Mouse (Mus musculus) heart, embryonic 10.5 days (tissue): ENCODE data around the gene Frs2. TPM values are rescaled to one million over a fixed set of nuclear protein-coding genes. Genes with fewer than 3 reads are reported as not detected.

Experiments
- DNase-seq: peaks from one replicate; pipeline ENCODE4 v3.0.0-alpha.2; 2017; ENCODE audit warnings: low spot score
- H3K27ac ChIP-seq: fragments of 300-500 bp; sonication (generic); 2 replicates; pipeline ENCODE4 v1.5.1; 2016; ENCODE audit warnings: mild to moderate bottlenecking
- H3K27me3 ChIP-seq: fragments of 300-500 bp; sonication (generic); 2 replicates; pipeline ENCODE4 v1.6.1; 2016; ENCODE audit warnings: mild to moderate bottlenecking; ENCODE audit not compliant: poor library complexity, insufficient read depth, severe bottlenecking
- H3K36me3 ChIP-seq: fragments of 300-500 bp; sonication (generic); 2 replicates; pipeline ENCODE4 v1.6.1; 2016; ENCODE audit warnings: mild to moderate bottlenecking, moderate library complexity
- H3K4me1 ChIP-seq: fragments of 300-500 bp; sonication (generic); 2 replicates; pipeline ENCODE4 v1.6.1; 2016; ENCODE audit warnings: mild to moderate bottlenecking
- H3K4me3 ChIP-seq: fragments of 300-500 bp; sonication (generic); 2 replicates; pipeline ENCODE4 v1.5.1; 2016; ENCODE audit warnings: mild to moderate bottlenecking, moderate library complexity
- H3K9me3 ChIP-seq: fragments of 300-500 bp; sonication (generic); 2 replicates; pipeline ENCODE4 v1.6.1; 2016; ENCODE audit warnings: mild to moderate bottlenecking, moderate library complexity
- WGBS: fragments of 180-500 bp; shearing (Covaris S2); methylation state at CpG from one replicate; pipeline ENCODE4 v1.1.7; 2016; 5-methylcytosine and 5-hydroxymethylcytosine counted together
- polyA plus RNA-seq: library from polyadenylated mRNA; unstranded; fragments of >200 nt; fragmentation: Nextera tagmentation; extraction: Ambion mirVana; gene quantifications from 2 replicates; pipeline ENCODE4 v1.2.1, GENCODE M21; 2016

Gene Frs2
- polyA plus RNA-seq, 1 experiment from 2014 or later, result 20.0 TPM

GRCm38 (mm10) chr10:117089628-117090027 is 58.7 kb downstream of the Frs2 start:
- 85% methylated on average over 4 of the region's 4 CpGs for WGBS
- DNase-seq, result no peak
- no peak overlapping the region for H3K4me3 ChIP-seq
- H3K27ac ChIP-seq, result no peak overlapping the region
- no peaks in the 10 kb centered on the region for H3K27me3 ChIP-seq
- peaks cover 50% of the 10 kb centered on the region for H3K36me3 ChIP-seq
- H3K9me3 ChIP-seq, result no peaks in the 10 kb centered on the region
- peaks cover 14% of the 10 kb centered on the region for H3K4me1 ChIP-seq

GRCm38 (mm10) chr10:117081914-117082359 is 66.4 kb downstream of the Frs2 start:
- H3K27ac ChIP-seq, result peak overlapping the region; percentile 36; the same call in 1 of the 2 replicates
- WGBS, result 83% methylated on average over 2 of the region's 2 CpGs
- H3K27me3 ChIP-seq, result no peaks in the 10 kb centered on the region
- peaks cover 7% of the 10 kb centered on the region; the same call in 1 of the 2 replicates for H3K4me1 ChIP-seq
- peaks cover 75% of the 10 kb centered on the region for H3K36me3 ChIP-seq
- H3K9me3 ChIP-seq, result no peaks in the 10 kb centered on the region
- DNase-seq, result no peak
- H3K4me3 ChIP-seq, result no peak overlapping the region

- Histone ChIP-seq H3K4me1 (peaks cover 7% of the 10 kb centered on the region; the same call in 1 of the 2 replicates), H3K27me3 (no peaks in the 10 kb centered on the region), H3K27ac (no peak overlapping the region), H3K4me3 (no peak overlapping the region), H3K36me3 (peaks cover 77% of the 10 kb centered on the region), H3K9me3 (no peaks in the 10 kb centered on the region)
- WGBS, result 87% methylated on average over 4 of the region's 4 CpGs
- DNase-seq, result no peak
Observed at GRCm38 (mm10) chr10:117081326-117081725, 67.0 kb downstream of the Frs2 start.

- WGBS, result 78% methylated on average over 6 of the region's 6 CpGs
Observed at GRCm38 (mm10) chr10:117078284-117078683, 70.0 kb downstream of the Frs2 start.

GRCm38 (mm10) chr10:117073176-117073575 is 75.2 kb downstream of the Frs2 start:
- Histone ChIP-seq H3K4me3 (no peak overlapping the region), H3K4me1 (peaks cover 12% of the 10 kb centered on the region), H3K9me3 (no peaks in the 10 kb centered on the region), H3K27ac (no peak overlapping the region), H3K36me3 (peaks cover 80% of the 10 kb centered on the region), H3K27me3 (no peaks in the 10 kb centered on the region)
- no peak for DNase-seq
- WGBS, result 77% methylated on average over 7 of the region's 7 CpGs

More at GRCm38 (mm10) chr10:117078284-117078683, 70.0 kb downstream of the Frs2 start:
- no peak overlapping the region for H3K27ac ChIP-seq
- H3K27me3 ChIP-seq, result no peaks in the 10 kb centered on the region
- peaks cover 13% of the 10 kb centered on the region for H3K4me1 ChIP-seq
- H3K36me3 ChIP-seq, result peaks cover 76% of the 10 kb centered on the region
- H3K4me3 ChIP-seq, result no peak overlapping the region
- no peak for DNase-seq
- no peaks in the 10 kb centered on the region for H3K9me3 ChIP-seq

- no peak for DNase-seq
- Histone ChIP-seq H3K27ac (no peak overlapping the region), H3K36me3 (peaks cover 71% of the 10 kb centered on the region), H3K4me3 (no peak overlapping the region), H3K9me3 (no peaks in the 10 kb centered on the region), H3K27me3 (no peaks in the 10 kb centered on the region), H3K4me1 (peaks cover 12% of the 10 kb centered on the region)
- 83% methylated on average over 18 of the region's 18 CpGs for WGBS
Observed at GRCm38 (mm10) chr10:117072191-117072888, 76.0 kb downstream of the Frs2 start.

- no peaks in the 10 kb centered on the region for H3K27me3 ChIP-seq
- no peak overlapping the region for H3K27ac ChIP-seq
- peaks cover 46% of the 10 kb centered on the region for H3K36me3 ChIP-seq
- DNase-seq, result no peak
- H3K9me3 ChIP-seq, result no peaks in the 10 kb centered on the region
- WGBS, result 93% methylated on average over 3 of the region's 3 CpGs
- peaks cover 20% of the 10 kb centered on the region for H3K4me1 ChIP-seq
- no peak overlapping the region for H3K4me3 ChIP-seq
Observed at GRCm38 (mm10) chr10:117069109-117069508, 79.2 kb downstream of the Frs2 start.

GRCm38 (mm10) chr10:117064076-117064475 is 84.3 kb downstream of the Frs2 start:
- peak overlapping the region; percentile 95 for H3K27ac ChIP-seq
- no peaks in the 10 kb centered on the region for H3K9me3 ChIP-seq
- peak overlapping the region; percentile 94 for H3K4me3 ChIP-seq
- WGBS, result 11% methylated on average over 7 of the region's 7 CpGs
- H3K27me3 ChIP-seq, result no peaks in the 10 kb centered on the region
- H3K4me1 ChIP-seq, result peaks cover 11% of the 10 kb centered on the region; the same call in 1 of the 2 replicates
- no peak for DNase-seq
- peaks cover 34% of the 10 kb centered on the region for H3K36me3 ChIP-seq

GRCm38 (mm10) chr10:117063254-117064021 is 84.9 kb downstream of the Frs2 start, which contains the start of gene Cct2:
Gene Cct2, minus strand, starts transcription at chr10:117063814.
- Histone ChIP-seq H3K27ac (peak within 1 kb of the TSS; percentile 95), H3K27me3 (no peaks in the 10 kb centered on the region), H3K36me3 (peaks cover 38% of the 10 kb centered on the region), H3K4me3 (peak within 1 kb of the TSS; percentile 94), H3K4me1 (peaks cover 11% of the 10 kb centered on the region; the same call in 1 of the 2 replicates), H3K9me3 (no peaks in the 10 kb centered on the region)
- WGBS, result under 1% methylated on average over 68 of the region's 68 CpGs
- peak; percentile 99 for DNase-seq

- no peak for DNase-seq
- H3K4me3 ChIP-seq, result peak overlapping the region; percentile 94
- H3K4me1 ChIP-seq, result peaks cover 11% of the 10 kb centered on the region; the same call in 1 of the 2 replicates
- H3K36me3 ChIP-seq, result peaks cover 43% of the 10 kb centered on the region
- no peaks in the 10 kb centered on the region for H3K27me3 ChIP-seq
- 3% methylated on average over 15 of the region's 15 CpGs for WGBS
- H3K27ac ChIP-seq, result peak overlapping the region; percentile 95
- H3K9me3 ChIP-seq, result no peaks in the 10 kb centered on the region
Observed at GRCm38 (mm10) chr10:117062894-117063253, 85.5 kb downstream of the Frs2 start.

GRCm38 (mm10) chr10:117055668-117056067 is 92.7 kb downstream of the Frs2 start:
- H3K4me3 ChIP-seq, result no peak overlapping the region
- DNase-seq, result no peak
- no peaks in the 10 kb centered on the region for H3K4me1 ChIP-seq
- H3K9me3 ChIP-seq, result no peaks in the 10 kb centered on the region
- H3K27me3 ChIP-seq, result no peaks in the 10 kb centered on the region
- WGBS, result 92% methylated on average over 4 of the region's 4 CpGs
- no peak overlapping the region for H3K27ac ChIP-seq
- peaks cover 100% of the 10 kb centered on the region for H3K36me3 ChIP-seq

GRCm38 (mm10) chr10:117049961-117050597 is 98.3 kb downstream of the Frs2 start:
- WGBS, result 63% methylated on average over 4 of the region's 4 CpGs
- Histone ChIP-seq H3K4me1 (peaks cover 19% of the 10 kb centered on the region), H3K9me3 (no peaks in the 10 kb centered on the region), H3K27me3 (no peaks in the 10 kb centered on the region), H3K4me3 (no peak overlapping the region), H3K27ac (no peak overlapping the region), H3K36me3 (peaks cover 71% of the 10 kb centered on the region)
- DNase-seq, result no peak
